Mouse (Mus musculus): ENCODE measurements around the gene Txn2. TPM values are rescaled to one million over a fixed set of nuclear protein-coding genes. Genes with fewer than 3 reads are reported as not detected.

The Txn2 gene
- polyA plus RNA-seq (2014; fragmentation: Nextera tagmentation; extraction: Ambion mirVana), result 242 and 259 TPM in 2 replicates

DNA sequence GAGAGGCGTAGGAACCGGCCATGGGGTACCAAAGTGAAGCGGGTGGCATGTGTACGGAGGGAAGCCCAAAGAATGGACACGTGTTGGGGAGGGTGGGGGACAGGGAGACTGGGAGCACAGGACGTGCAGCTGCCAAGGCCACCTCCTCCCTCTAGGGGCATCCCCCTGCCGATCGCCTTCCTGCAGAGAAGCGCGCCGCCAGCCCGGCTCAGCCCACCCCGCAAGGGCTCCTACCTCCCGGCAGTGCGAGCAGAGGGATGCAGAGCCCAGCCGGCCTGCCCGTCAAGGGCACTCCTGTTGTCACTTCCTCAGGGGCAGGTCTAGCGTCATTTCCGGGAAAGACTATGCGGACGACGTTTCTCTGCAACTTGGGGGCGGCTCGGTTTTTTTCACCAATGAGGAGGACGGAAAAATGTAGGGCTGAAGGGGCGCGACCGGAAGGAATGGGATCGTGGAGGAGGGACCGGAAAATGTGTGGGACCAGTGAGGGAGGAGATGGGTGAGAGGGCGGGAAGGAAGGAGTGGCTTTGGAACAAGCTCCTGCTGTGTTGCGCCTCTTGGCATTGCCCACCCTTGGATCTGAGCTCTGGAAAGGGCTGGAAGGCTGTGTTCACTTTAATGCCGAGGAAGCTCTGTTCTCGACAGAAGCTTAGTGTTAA lies at the start of gene Txn2:
Txn2 (minus strand) TSS at position 334 of the 659 bp plus-strand sequence.
- Histone ChIP-seq H3K4me3 (ENCODE audit: low read depth, low read length) (peak within 1 kb of the TSS; percentile 68), H3K4me1 (ENCODE audit: control insufficient read depth, insufficient read depth, low read length) (peaks cover 18% of the 10 kb centered on the region), H3K27me3 (ENCODE audit: control insufficient read depth, insufficient read depth, low read length) (no peaks in the 10 kb centered on the region), H3K36me3 (ENCODE audit: control insufficient read depth, insufficient read depth, low read length) (peaks cover 24% of the 10 kb centered on the region), H3K9ac (replicated peaks; ENCODE audit: low read depth, low read length) (peak within 1 kb of the TSS; percentile 72), H3K27ac (ENCODE audit: low read length) (peak within 1 kb of the TSS; percentile 77), H3K9me3 (ENCODE audit: control insufficient read depth, low read depth, low read length) (no peaks in the 10 kb centered on the region), H3K4me2 (replicated peaks; ENCODE audit: low read depth, low read length) (peak within 1 kb of the TSS; percentile 85)
- WGBS, result under 1% methylated on average over 34 of the region's 34 CpGs
- ATAC-seq (ENCODE audit: insufficient number of reproducible peaks, insufficient read depth, low FRiP score, low read depth), result peak; percentile 95

GRCm38 (mm10) chr15:77977663-77978062 lies 48.9 kb upstream of the Txn2 start:
- Histone ChIP-seq H3K27me3 (ENCODE audit: control insufficient read depth, insufficient read depth, low read length) (no peaks in the 10 kb centered on the region), H3K36me3 (ENCODE audit: control insufficient read depth, insufficient read depth, low read length) (no peaks in the 10 kb centered on the region), H3K9me3 (ENCODE audit: control insufficient read depth, low read depth, low read length) (no peaks in the 10 kb centered on the region), H3K9ac (replicated peaks; ENCODE audit: low read depth, low read length) (no peak overlapping the region), H3K4me2 (replicated peaks; ENCODE audit: low read depth, low read length) (no peak overlapping the region), H3K27ac (ENCODE audit: low read length) (no peak overlapping the region), H3K4me3 (ENCODE audit: low read depth, low read length) (no peak overlapping the region), H3K4me1 (ENCODE audit: control insufficient read depth, insufficient read depth, low read length) (no peaks in the 10 kb centered on the region)
- 64% methylated on average over 3 of the region's 3 CpGs for WGBS
- ATAC-seq (ENCODE audit: insufficient number of reproducible peaks, insufficient read depth, low FRiP score, low read depth), result no peak

GRCm38 (mm10) chr15:77974165-77974841 lies 45.5 kb upstream of the Txn2 start:
- no peak for ATAC-seq (ENCODE audit: insufficient number of reproducible peaks, insufficient read depth, low FRiP score, low read depth)
- H3K36me3 ChIP-seq (ENCODE audit: control insufficient read depth, insufficient read depth, low read length), result no peaks in the 10 kb centered on the region
- H3K4me3 ChIP-seq (ENCODE audit: low read depth, low read length), result no peak overlapping the region
- 64% methylated on average over 6 of the region's 6 CpGs for WGBS
- H3K4me2 ChIP-seq (replicated peaks; ENCODE audit: low read depth, low read length), result no peak overlapping the region
- no peaks in the 10 kb centered on the region for H3K27me3 ChIP-seq (ENCODE audit: control insufficient read depth, insufficient read depth, low read length)
- no peaks in the 10 kb centered on the region for H3K9me3 ChIP-seq (ENCODE audit: control insufficient read depth, low read depth, low read length)
- H3K9ac ChIP-seq (replicated peaks; ENCODE audit: low read depth, low read length), result no peak overlapping the region
- no peak overlapping the region for H3K27ac ChIP-seq (ENCODE audit: low read length)
- H3K4me1 ChIP-seq (ENCODE audit: control insufficient read depth, insufficient read depth, low read length), result peaks cover 2% of the 10 kb centered on the region; the same call in 1 of the 2 replicates

DNA sequence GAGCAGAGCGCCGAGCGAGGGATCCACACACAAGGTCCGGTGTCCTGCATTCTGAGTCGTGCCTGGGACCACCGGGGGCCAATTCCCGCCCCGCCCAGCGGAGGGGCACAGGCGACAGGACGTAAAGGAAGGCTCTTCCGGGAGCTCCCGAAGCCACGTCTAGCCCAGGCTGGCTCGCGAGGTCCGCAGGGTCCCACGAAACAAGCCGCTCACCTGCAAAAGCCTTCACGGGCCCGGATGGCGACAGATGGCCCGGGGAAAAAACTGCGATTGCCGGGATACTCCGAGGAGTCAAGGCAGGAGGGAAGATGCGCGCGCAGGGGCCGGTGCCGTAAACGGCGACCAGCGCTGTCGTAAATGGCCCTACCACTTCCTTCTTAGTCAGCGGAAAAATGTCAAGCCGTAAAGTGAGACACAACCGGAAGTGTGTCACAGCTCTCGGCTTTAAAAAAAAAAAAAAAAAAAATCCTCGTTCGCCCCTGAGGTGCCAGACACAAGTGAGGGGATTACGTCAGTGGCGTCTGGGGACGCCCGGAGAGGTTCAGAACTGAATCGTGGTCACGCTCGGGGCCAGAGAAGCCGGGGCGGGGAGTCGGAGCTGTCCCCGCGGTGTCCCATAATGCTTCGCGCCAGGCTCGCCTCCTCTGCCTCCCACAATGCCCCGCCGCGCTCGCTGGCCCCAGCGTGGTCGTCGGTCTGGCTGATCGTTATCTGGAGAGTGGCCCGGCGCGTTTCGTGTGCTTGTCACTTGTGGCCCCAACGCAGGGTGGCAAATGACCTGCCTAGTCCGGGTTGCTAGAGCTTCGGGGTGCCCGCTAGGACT lies 41.9 kb upstream of the Txn2 start, which contains the start of gene Eif3d:
Eif3d (minus strand) TSS at position 344 of the 823 bp plus-strand sequence.
- under 1% methylated on average over 72 of the region's 72 CpGs for WGBS
- H3K4me3 ChIP-seq (ENCODE audit: low read depth, low read length), result peak within 1 kb of the TSS; percentile 58
- peak; percentile 90 for ATAC-seq (ENCODE audit: insufficient number of reproducible peaks, insufficient read depth, low FRiP score, low read depth)

DNA sequence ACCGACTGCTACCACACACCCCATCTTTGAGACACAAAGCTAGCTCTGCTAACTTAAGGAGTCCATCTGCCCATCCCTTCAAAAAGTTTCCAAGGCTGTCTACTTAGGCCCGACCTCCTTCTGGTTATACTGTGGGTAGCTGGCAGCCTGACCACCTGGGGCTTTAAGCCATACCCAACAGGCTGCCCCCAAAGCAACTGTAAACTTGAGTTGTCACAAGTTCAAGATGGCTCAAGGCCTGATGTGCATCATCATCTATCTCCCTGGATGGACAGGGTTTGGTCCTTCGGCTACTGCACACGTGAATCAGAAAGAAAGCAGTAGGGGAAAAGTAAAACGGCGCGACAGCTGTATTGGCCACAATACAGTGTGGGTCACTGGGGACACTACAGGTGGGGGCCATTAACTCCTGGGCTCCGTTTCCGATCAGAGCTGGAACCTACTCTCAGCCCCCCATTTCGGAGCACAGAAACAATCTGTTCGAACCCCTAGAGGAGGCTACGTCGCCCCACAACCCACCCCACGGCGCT lies 41.2 kb upstream of the Txn2 start:
- Histone ChIP-seq H3K4me1 (ENCODE audit: control insufficient read depth, insufficient read depth, low read length) (peaks cover 8% of the 10 kb centered on the region; the same call in 1 of the 2 replicates), H3K9me3 (ENCODE audit: control insufficient read depth, low read depth, low read length) (no peaks in the 10 kb centered on the region), H3K36me3 (ENCODE audit: control insufficient read depth, insufficient read depth, low read length) (peaks cover 33% of the 10 kb centered on the region), H3K27me3 (ENCODE audit: control insufficient read depth, insufficient read depth, low read length) (no peaks in the 10 kb centered on the region), H3K4me3 (ENCODE audit: low read depth, low read length) (peak overlapping the region; percentile 58), H3K4me2 (replicated peaks; ENCODE audit: low read depth, low read length) (peak overlapping the region; percentile 95), H3K27ac (ENCODE audit: low read length) (peak overlapping the region; percentile 98), H3K9ac (replicated peaks; ENCODE audit: low read depth, low read length) (peak overlapping the region; percentile 79)
- ATAC-seq (ENCODE audit: insufficient number of reproducible peaks, insufficient read depth, low FRiP score, low read depth), result peak; percentile 30; the same call in 1 of the 2 replicates
- 2% methylated on average over 15 of the region's 15 CpGs for WGBS

More for the DNA sequence above, 41.9 kb upstream of the Txn2 start, which contains the start of gene Eif3d:
- peak within 1 kb of the TSS; percentile 95 for H3K4me2 ChIP-seq (replicated peaks; ENCODE audit: low read depth, low read length)
- peak within 1 kb of the TSS; percentile 98 for H3K27ac ChIP-seq (ENCODE audit: low read length)
- H3K27me3 ChIP-seq (ENCODE audit: control insufficient read depth, insufficient read depth, low read length), result no peaks in the 10 kb centered on the region
- peaks cover 26% of the 10 kb centered on the region for H3K36me3 ChIP-seq (ENCODE audit: control insufficient read depth, insufficient read depth, low read length)
- H3K4me1 ChIP-seq (ENCODE audit: control insufficient read depth, insufficient read depth, low read length), result peaks cover 8% of the 10 kb centered on the region; the same call in 1 of the 2 replicates
- peak within 1 kb of the TSS; percentile 81 for H3K9ac ChIP-seq (replicated peaks; ENCODE audit: low read depth, low read length)
- no peaks in the 10 kb centered on the region for H3K9me3 ChIP-seq (ENCODE audit: control insufficient read depth, low read depth, low read length)

DNA sequence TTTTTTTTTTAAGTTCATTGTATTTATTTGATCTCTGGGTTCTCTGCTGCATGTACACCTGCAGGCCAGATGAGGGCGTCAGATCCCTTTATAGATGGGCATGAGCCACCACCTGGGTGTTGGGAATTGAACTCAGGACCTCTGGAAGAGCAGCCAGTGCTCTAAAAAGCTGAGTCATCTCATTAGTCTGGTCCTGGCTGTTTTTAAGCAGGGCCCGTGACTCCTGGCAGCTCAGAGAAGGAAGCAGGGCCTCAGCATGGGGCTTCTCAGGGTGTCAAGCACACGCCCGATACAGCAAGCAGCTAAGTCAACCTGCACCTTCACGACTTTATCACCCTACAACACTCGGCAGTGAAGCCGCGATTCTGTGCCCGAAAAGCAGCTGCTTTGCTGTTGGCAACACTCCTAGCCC lies 36.3 kb upstream of the Txn2 start:
- no peaks in the 10 kb centered on the region for H3K9me3 ChIP-seq (ENCODE audit: control insufficient read depth, low read depth, low read length)
- ATAC-seq (ENCODE audit: insufficient number of reproducible peaks, insufficient read depth, low FRiP score, low read depth), result no peak; the same call in 1 of the 2 replicates
- no peak overlapping the region for H3K4me2 ChIP-seq (replicated peaks; ENCODE audit: low read depth, low read length)
- H3K27ac ChIP-seq (ENCODE audit: low read length), result no peak overlapping the region
- whole genome bisulfite sequencing, result 76% methylated on average over 9 of the region's 9 CpGs
- H3K36me3 ChIP-seq (ENCODE audit: control insufficient read depth, insufficient read depth, low read length), result peaks cover 81% of the 10 kb centered on the region
- H3K4me3 ChIP-seq (ENCODE audit: low read depth, low read length), result no peak overlapping the region
- H3K9ac ChIP-seq (replicated peaks; ENCODE audit: low read depth, low read length), result no peak overlapping the region
- H3K27me3 ChIP-seq (ENCODE audit: control insufficient read depth, insufficient read depth, low read length), result no peaks in the 10 kb centered on the region
- H3K4me1 ChIP-seq (ENCODE audit: control insufficient read depth, insufficient read depth, low read length), result peaks cover 8% of the 10 kb centered on the region; the same call in 1 of the 2 replicates

DNA sequence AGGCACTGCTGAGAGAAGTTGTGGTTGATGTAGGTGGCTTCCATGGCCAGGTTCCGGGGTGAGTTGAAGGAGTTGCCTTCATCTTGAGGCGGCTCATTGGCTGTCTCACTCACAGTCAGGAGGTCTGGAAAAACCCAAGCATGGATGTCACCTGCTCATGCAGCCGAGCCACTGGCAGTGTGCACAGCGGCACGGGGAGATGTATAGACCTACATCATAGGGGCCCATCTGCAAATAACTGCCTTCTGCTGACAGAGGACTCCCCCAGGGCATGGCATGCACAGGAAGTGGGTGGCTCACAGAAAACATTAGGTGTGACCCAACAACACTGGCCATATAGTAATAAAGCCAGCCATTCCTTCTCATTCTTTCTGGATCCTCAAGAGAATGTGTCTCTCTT lies 33.6 kb upstream of the Txn2 start:
- Histone ChIP-seq H3K36me3 (ENCODE audit: control insufficient read depth, insufficient read depth, low read length) (peaks cover 88% of the 10 kb centered on the region), H3K9me3 (ENCODE audit: control insufficient read depth, low read depth, low read length) (no peaks in the 10 kb centered on the region), H3K4me3 (ENCODE audit: low read depth, low read length) (no peak overlapping the region), H3K4me2 (replicated peaks; ENCODE audit: low read depth, low read length) (no peak overlapping the region), H3K9ac (replicated peaks; ENCODE audit: low read depth, low read length) (no peak overlapping the region), H3K4me1 (ENCODE audit: control insufficient read depth, insufficient read depth, low read length) (no peaks in the 10 kb centered on the region), H3K27ac (ENCODE audit: low read length) (no peak overlapping the region), H3K27me3 (ENCODE audit: control insufficient read depth, insufficient read depth, low read length) (no peaks in the 10 kb centered on the region)
- ATAC-seq (ENCODE audit: insufficient number of reproducible peaks, insufficient read depth, low FRiP score, low read depth), result no peak
- 97% methylated on average over 5 of the region's 5 CpGs for WGBS

GRCm38 (mm10) chr15:77960693-77961092 lies 31.9 kb upstream of the Txn2 start:
- Histone ChIP-seq H3K27ac (ENCODE audit: low read length) (no peak overlapping the region), H3K9me3 (ENCODE audit: control insufficient read depth, low read depth, low read length) (no peaks in the 10 kb centered on the region), H3K4me3 (ENCODE audit: low read depth, low read length) (no peak overlapping the region), H3K36me3 (ENCODE audit: control insufficient read depth, insufficient read depth, low read length) (peaks cover 71% of the 10 kb centered on the region), H3K9ac (replicated peaks; ENCODE audit: low read depth, low read length) (no peak overlapping the region), H3K4me1 (ENCODE audit: control insufficient read depth, insufficient read depth, low read length) (peaks cover 5% of the 10 kb centered on the region; the same call in 1 of the 2 replicates), H3K27me3 (ENCODE audit: control insufficient read depth, insufficient read depth, low read length) (0 out of 2 replicates have a peak, but pooled peaks cover 4% of the 10 kb centered on the region), H3K4me2 (replicated peaks; ENCODE audit: low read depth, low read length) (no peak overlapping the region)
- ATAC-seq (ENCODE audit: insufficient number of reproducible peaks, insufficient read depth, low FRiP score, low read depth), result no peak
- 91% methylated on average over 6 of the region's 6 CpGs for WGBS

All from stomach, embryonic 14.5 days (tissue).